Mouse (Mus musculus): ENCODE measurements around the gene Ankrd52. TPM values are rescaled to one million over a fixed set of nuclear protein-coding genes. Genes with fewer than 3 reads are reported as not detected.

Ankrd52 gene
- polyA plus RNA-seq, 1 experiment from 2014 or later = 12.9 TPM

- Histone ChIP-seq H3K36me3 (no peaks in the 10 kb centered on the region), H3K27ac (no peak overlapping the region), H3K4me1 (no peaks in the 10 kb centered on the region), H3K27me3 (no peaks in the 10 kb centered on the region), H3K9ac (no peak overlapping the region), H3K4me3 (no peak overlapping the region), H3K9me3 (no peaks in the 10 kb centered on the region), H3K4me2 (replicated peaks) (no peak overlapping the region)
- ATAC-seq (ENCODE audit: low FRiP score, low read depth) = no peak
- WGBS = 76% methylated on average over 3 of the region's 3 CpGs
Measured at GRCm38 (mm10) chr10:128454471-128454870, 77.6 kb downstream of the Ankrd52 start.

GRCm38 (mm10) chr10:128455280-128455679 lies 78.4 kb downstream of the Ankrd52 start:
- H3K9ac ChIP-seq = no peak overlapping the region
- peak overlapping the region; percentile 16; the same call in 1 of the 2 replicates for H3K4me3 ChIP-seq
- H3K4me2 ChIP-seq (replicated peaks) = peak overlapping the region; percentile 43

GRCm38 (mm10) chr10:128457676-128458075 lies 80.8 kb downstream of the Ankrd52 start:
- Histone ChIP-seq H3K4me2 (replicated peaks) (peak overlapping the region; percentile 85), H3K27me3 (no peaks in the 10 kb centered on the region), H3K9ac (no peak overlapping the region), H3K4me3 (peak overlapping the region; percentile 93; the same call in 1 of the 2 replicates), H3K36me3 (peaks cover 17% of the 10 kb centered on the region), H3K4me1 (peaks cover 11% of the 10 kb centered on the region), H3K27ac (no peak overlapping the region), H3K9me3 (no peaks in the 10 kb centered on the region)
- 76% methylated on average over 6 of the region's 6 CpGs for WGBS
- ATAC-seq (ENCODE audit: low FRiP score, low read depth) = no peak

More at GRCm38 (mm10) chr10:128455280-128455679, 78.4 kb downstream of the Ankrd52 start:
- peaks cover 2% of the 10 kb centered on the region for H3K4me1 ChIP-seq
- no peaks in the 10 kb centered on the region for H3K27me3 ChIP-seq
- ATAC-seq (ENCODE audit: low FRiP score, low read depth) = no peak
- H3K36me3 ChIP-seq = no peaks in the 10 kb centered on the region
- H3K27ac ChIP-seq = no peak overlapping the region
- 4% methylated on average over 6 of the region's 6 CpGs for WGBS
- H3K9me3 ChIP-seq = no peaks in the 10 kb centered on the region

Small RNAs within 50 kb of the gene (microRNA-seq; reads per million reads assigned to microRNA genes)
- gene Gm25361 = not detected
- gene Gm26308 = not detected
- gene Mir6914 = not detected
- 1.9 reads per million, percentile 3 among the genes with 10 or more reads in this experiment for gene Mir6915
- gene Mir8105 = 0.87 reads per million

Other genes with a start within 250 kb of the Ankrd52 start
- gene Rbms2, start 196.8 kb upstream of the Ankrd52 start, polyA plus RNA-seq (2015; fragmentation: Nextera tagmentation; extraction: Ambion mirVana) = 39.0 and 40.6 TPM in 2 replicates
- gene Gls2, start 182.7 kb upstream of the Ankrd52 start, polyA plus RNA-seq (2015; fragmentation: Nextera tagmentation; extraction: Ambion mirVana) = 1.8 and 2.5 TPM in 2 replicates
- gene Spryd4, start 165.3 kb upstream of the Ankrd52 start, polyA plus RNA-seq (2015; fragmentation: Nextera tagmentation; extraction: Ambion mirVana) = 34.5 and 35.2 TPM in 2 replicates
- gene Mip, start 151.3 kb upstream of the Ankrd52 start, polyA plus RNA-seq (2015; fragmentation: Nextera tagmentation; extraction: Ambion mirVana) = 0.45 and 0.57 TPM in 2 replicates
- 75.7 and 76.4 TPM in 2 replicates for gene Timeless, start 145.1 kb upstream of the Ankrd52 start, polyA plus RNA-seq (2015; fragmentation: Nextera tagmentation; extraction: Ambion mirVana)
- gene Apon, start 123.0 kb upstream of the Ankrd52 start, polyA plus RNA-seq (2015; fragmentation: Nextera tagmentation; extraction: Ambion mirVana) = 0.27 and 0.63 TPM in 2 replicates
- not detected in 2 replicates for gene Apof, start 108.4 kb upstream of the Ankrd52 start, polyA plus RNA-seq (2015; fragmentation: Nextera tagmentation; extraction: Ambion mirVana)
- gene Stat2, start 106.6 kb upstream of the Ankrd52 start, polyA plus RNA-seq (2015; fragmentation: Nextera tagmentation; extraction: Ambion mirVana) = 14.6 and 16.6 TPM in 2 replicates
- gene Il23a, start 78.4 kb upstream of the Ankrd52 start, polyA plus RNA-seq (2015; fragmentation: Nextera tagmentation; extraction: Ambion mirVana) = 0.18 TPM in 1 of 2 replicates, not detected in the other
- gene Pan2, start 73.8 kb upstream of the Ankrd52 start, polyA plus RNA-seq (2015; fragmentation: Nextera tagmentation; extraction: Ambion mirVana) = 33.6 and 35.2 TPM in 2 replicates
- gene Cnpy2, start 54.7 kb upstream of the Ankrd52 start, polyA plus RNA-seq (2015; fragmentation: Nextera tagmentation; extraction: Ambion mirVana) = 390 and 394 TPM in 2 replicates
- gene Cs, start 39.4 kb upstream of the Ankrd52 start, polyA plus RNA-seq (2015; fragmentation: Nextera tagmentation; extraction: Ambion mirVana) = 167 and 176 TPM in 2 replicates
- 14.8 and 15.3 TPM in 2 replicates for gene Coq10a, start 8.1 kb upstream of the Ankrd52 start, polyA plus RNA-seq (2015; fragmentation: Nextera tagmentation; extraction: Ambion mirVana)
- 0.28 and 0.38 TPM in 2 replicates for gene Slc39a5, start 24.1 kb downstream of the Ankrd52 start, polyA plus RNA-seq (2015; fragmentation: Nextera tagmentation; extraction: Ambion mirVana)
- 60.6 and 61.4 TPM in 2 replicates for gene Nabp2, start 34.4 kb downstream of the Ankrd52 start, polyA plus RNA-seq (2015; fragmentation: Nextera tagmentation; extraction: Ambion mirVana)
- gene Rnf41, start 34.5 kb downstream of the Ankrd52 start, polyA plus RNA-seq (2015; fragmentation: Nextera tagmentation; extraction: Ambion mirVana) = 42.3 and 43.3 TPM in 2 replicates
- 96.6 and 110 TPM in 2 replicates for gene Smarcc2, start 82.1 kb downstream of the Ankrd52 start, polyA plus RNA-seq (2015; fragmentation: Nextera tagmentation; extraction: Ambion mirVana)
- 1,077 and 1,101 TPM in 2 replicates for gene Myl6, start 117.0 kb downstream of the Ankrd52 start, polyA plus RNA-seq (2015; fragmentation: Nextera tagmentation; extraction: Ambion mirVana)
- 4.7 and 5.0 TPM in 2 replicates for gene Myl6b, start 121.6 kb downstream of the Ankrd52 start, polyA plus RNA-seq (2015; fragmentation: Nextera tagmentation; extraction: Ambion mirVana)
- 24.0 and 28.0 TPM in 2 replicates for gene Esyt1, start 148.8 kb downstream of the Ankrd52 start, polyA plus RNA-seq (2015; fragmentation: Nextera tagmentation; extraction: Ambion mirVana)
- gene Zc3h10, start 170.7 kb downstream of the Ankrd52 start, polyA plus RNA-seq (2015; fragmentation: Nextera tagmentation; extraction: Ambion mirVana) = 16.4 and 17.3 TPM in 2 replicates
- gene Rpl41, start 172.2 kb downstream of the Ankrd52 start, polyA plus RNA-seq (2015; fragmentation: Nextera tagmentation; extraction: Ambion mirVana) = 3,677 and 3,933 TPM in 2 replicates
- gene Pa2g4, start 188.9 kb downstream of the Ankrd52 start, polyA plus RNA-seq (2015; fragmentation: Nextera tagmentation; extraction: Ambion mirVana) = 198 and 200 TPM in 2 replicates
- gene Erbb3, start 212.5 kb downstream of the Ankrd52 start, polyA plus RNA-seq (2015; fragmentation: Nextera tagmentation; extraction: Ambion mirVana) = 14.5 and 17.5 TPM in 2 replicates
- 752 and 768 TPM in 2 replicates for gene Rps26, start 249.6 kb downstream of the Ankrd52 start, polyA plus RNA-seq (2015; fragmentation: Nextera tagmentation; extraction: Ambion mirVana)

Data from limb, embryonic 13.5 days (tissue).